Mouse (Mus musculus): ENCODE results near the gene Lipi. TPM values are rescaled to one million over a fixed set of nuclear protein-coding genes. Genes with fewer than 3 reads are reported as not detected.

The Lipi gene
- polyA plus RNA-seq, 1 experiment, result not detected

DNA sequence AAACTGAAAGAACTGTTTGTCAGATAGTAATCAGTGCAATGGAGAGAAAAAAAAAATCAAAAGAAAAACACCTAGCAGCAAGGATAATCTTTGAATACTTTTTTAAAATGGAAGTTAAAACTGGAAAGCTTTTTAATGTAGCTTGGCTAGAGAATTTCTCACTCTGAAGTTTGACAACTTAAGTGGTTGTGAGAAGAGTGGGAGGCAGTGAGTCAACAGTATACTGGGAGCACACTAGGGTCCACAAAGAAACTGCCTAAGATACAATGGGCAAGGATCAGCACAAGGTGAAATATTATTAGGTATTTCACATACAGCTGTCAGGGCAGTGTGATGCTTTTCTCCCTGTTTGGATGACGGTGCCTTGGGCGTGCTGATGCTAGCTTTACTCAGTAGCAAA is 23.0 kb downstream of the Lipi start:
- 82% methylated on average over 2 of the region's 2 CpGs for WGBS
- TF ChIP-seq CTCF (IDR thresholded peaks at IDR 0.05; ENCODE audit: insufficient read depth, low read length) (no peak), POLR2A (IDR thresholded peaks at IDR 0.05; ENCODE audit: borderline replicate concordance, extremely low read depth, low read depth, low read length) (no peak)

GRCm38 (mm10) chr16:75545310-75545709 is 40.6 kb downstream of the Lipi start:
- Histone ChIP-seq H3K4me1 (ENCODE audit: control insufficient read depth, insufficient read depth, low read length) (no peaks in the 10 kb centered on the region), H3K4me3 (replicated peaks; ENCODE audit: extremely low read depth, low read depth, low read length) (no peak overlapping the region)
- TF ChIP-seq CTCF (IDR thresholded peaks at IDR 0.05; ENCODE audit: insufficient read depth, low read length), result no peak
- no peak for TF ChIP-seq POLR2A (IDR thresholded peaks at IDR 0.05; ENCODE audit: borderline replicate concordance, extremely low read depth, low read depth, low read length)
- DNase-seq, result no peak
- 66% methylated on average over 1 of the region's 1 CpGs for WGBS

More for the DNA sequence above, 23.0 kb downstream of the Lipi start:
- no peaks in the 10 kb centered on the region for H3K4me1 ChIP-seq (ENCODE audit: control insufficient read depth, insufficient read depth, low read length)
- no peak for DNase-seq
- no peak overlapping the region for H3K4me3 ChIP-seq (replicated peaks; ENCODE audit: extremely low read depth, low read depth, low read length)

DNA sequence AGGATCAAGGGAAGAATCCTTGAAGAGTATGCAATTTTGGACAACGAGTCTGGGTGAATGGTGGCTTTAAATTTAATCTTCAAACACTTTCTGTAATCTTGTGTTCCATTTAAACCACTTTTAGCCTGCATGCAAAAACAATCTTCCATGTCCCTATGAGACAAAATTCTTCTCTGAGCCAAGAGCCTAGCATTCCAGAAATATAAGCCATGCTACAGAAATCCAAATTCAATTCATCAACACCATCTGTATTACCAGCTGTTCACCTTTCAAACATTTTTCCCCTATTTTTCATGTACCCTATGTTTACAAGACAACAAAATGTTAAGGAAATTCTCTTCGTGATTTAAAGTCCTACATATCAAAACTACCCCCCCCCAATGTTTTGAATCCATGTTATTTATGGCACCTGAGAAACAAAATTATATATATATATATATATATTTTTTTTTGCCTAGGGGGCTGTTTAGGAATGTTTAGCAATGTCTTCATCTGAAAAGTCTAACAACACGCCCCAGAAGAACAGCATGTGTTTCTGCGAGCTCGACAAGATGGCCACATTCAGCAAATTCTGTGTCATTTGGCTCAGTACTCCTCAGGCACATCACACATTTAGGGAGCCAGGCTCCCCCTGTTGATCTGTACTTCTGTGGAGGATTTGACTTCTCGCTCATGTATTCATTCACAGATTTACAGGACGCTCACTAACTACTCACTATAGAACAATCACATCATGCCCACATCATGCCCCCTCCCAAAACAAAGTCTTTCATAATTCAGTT is 47.9 kb downstream of the Lipi start:
- TF ChIP-seq CTCF (IDR thresholded peaks at IDR 0.05; ENCODE audit: insufficient read depth, low read length) (no peak), POLR2A (IDR thresholded peaks at IDR 0.05; ENCODE audit: borderline replicate concordance, extremely low read depth, low read depth, low read length) (no peak)
- H3K4me1 ChIP-seq (ENCODE audit: control insufficient read depth, insufficient read depth, low read length), result no peaks in the 10 kb centered on the region
- DNase-seq, result no peak
- WGBS, result 77% methylated on average over 7 of the region's 7 CpGs
- no peak overlapping the region for H3K4me3 ChIP-seq (replicated peaks; ENCODE audit: extremely low read depth, low read depth, low read length)

DNA sequence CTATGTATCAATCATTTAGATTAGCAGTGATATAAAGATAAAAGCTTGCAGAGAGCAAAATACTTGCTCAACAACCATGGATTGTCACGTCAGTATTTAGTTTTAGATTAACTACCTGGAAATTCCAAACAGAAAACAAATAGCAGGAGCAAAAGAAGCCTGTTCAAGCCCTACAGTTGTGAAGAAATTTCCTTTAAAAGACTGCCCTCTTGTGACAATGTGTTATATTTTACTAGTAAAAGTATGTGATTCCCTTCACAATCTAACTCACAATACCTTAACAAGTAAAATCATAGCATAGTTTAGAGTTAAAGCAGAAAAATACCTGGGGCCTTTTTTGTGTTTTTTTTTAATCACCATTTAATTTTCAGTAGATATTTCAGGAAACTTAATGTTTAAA is 54.2 kb downstream of the Lipi start:
- WGBS, result 8% methylated on average over 1 of the region's 1 CpGs
- Histone ChIP-seq H3K4me3 (replicated peaks; ENCODE audit: extremely low read depth, low read depth, low read length) (no peak overlapping the region), H3K4me1 (ENCODE audit: control insufficient read depth, insufficient read depth, low read length) (no peaks in the 10 kb centered on the region)
- no peak for DNase-seq
- no peak for TF ChIP-seq POLR2A (IDR thresholded peaks at IDR 0.05; ENCODE audit: borderline replicate concordance, extremely low read depth, low read depth, low read length)
- TF ChIP-seq CTCF (IDR thresholded peaks at IDR 0.05; ENCODE audit: insufficient read depth, low read length), result no peak

- no peak for TF ChIP-seq CTCF (IDR thresholded peaks at IDR 0.05; ENCODE audit: insufficient read depth, low read length)
- no peak for TF ChIP-seq POLR2A (IDR thresholded peaks at IDR 0.05; ENCODE audit: borderline replicate concordance, extremely low read depth, low read depth, low read length)
Observed at GRCm38 (mm10) chr16:75496568-75496967, 89.3 kb downstream of the Lipi start.

More at GRCm38 (mm10) chr16:75496568-75496967, 89.3 kb downstream of the Lipi start:
- no peaks in the 10 kb centered on the region for H3K4me1 ChIP-seq (ENCODE audit: control insufficient read depth, insufficient read depth, low read length)
- no peak overlapping the region for H3K4me3 ChIP-seq (replicated peaks; ENCODE audit: extremely low read depth, low read depth, low read length)
- 82% methylated on average over 4 of the region's 4 CpGs for WGBS
- DNase-seq, result no peak

Other genes with a start within 250 kb of the Lipi start
- 0.10 and 0.15 TPM in 2 replicates for gene Rbm11, start 6.8 kb upstream of the Lipi start, polyA plus RNA-seq (2012; rRNA removed)
- 4.1 and 7.9 TPM in 2 replicates for gene Hspa13, start 181.0 kb upstream of the Lipi start, polyA plus RNA-seq (2012; rRNA removed)

Measured in lung, adult 2 months (tissue).